Mouse (Mus musculus): ENCODE data around the gene Gjc2. TPM values are rescaled to one million over a fixed set of nuclear protein-coding genes. Genes with fewer than 3 reads are reported as not detected.

Gene Gjc2
- polyA plus RNA-seq, 1 experiment from 2014 or later, result 0.10 TPM

GRCm38 (mm10) chr11:59135051-59135820, 47.8 kb downstream of the Gjc2 start:
- no peak overlapping the region for H3K4me3 ChIP-seq (replicated peaks)
- H3K36me3 ChIP-seq (replicated peaks), result no peaks in the 10 kb centered on the region
- no peak overlapping the region for H3K4me2 ChIP-seq
- 8% methylated on average over 55 of the region's 55 CpGs for WGBS (ENCODE audit: insufficient replicate concordance)
- 0 out of 2 replicates have a peak, but pooled peaks cover 4% of the 10 kb centered on the region for H3K4me1 ChIP-seq (replicated peaks)
- no peaks in the 10 kb centered on the region for H3K9me3 ChIP-seq (replicated peaks)
- H3K9ac ChIP-seq, result no peak overlapping the region
- peaks cover 89% of the 10 kb centered on the region for H3K27me3 ChIP-seq
- no peak for ATAC-seq (ENCODE audit: insufficient read depth)
- no peak overlapping the region for H3K27ac ChIP-seq (replicated peaks)

GRCm38 (mm10) chr11:59134373-59134997, 48.5 kb downstream of the Gjc2 start:
- WGBS (ENCODE audit: insufficient replicate concordance), result 6% methylated on average over 34 of the region's 35 CpGs
- H3K4me1 ChIP-seq (replicated peaks), result 0 out of 2 replicates have a peak, but pooled peaks cover 4% of the 10 kb centered on the region
- no peak for ATAC-seq (ENCODE audit: insufficient read depth)
- no peak overlapping the region for H3K27ac ChIP-seq (replicated peaks)
- H3K36me3 ChIP-seq (replicated peaks), result no peaks in the 10 kb centered on the region
- peaks cover 90% of the 10 kb centered on the region for H3K27me3 ChIP-seq
- H3K9ac ChIP-seq, result no peak overlapping the region
- H3K4me3 ChIP-seq (replicated peaks), result no peak overlapping the region
- H3K4me2 ChIP-seq, result no peak overlapping the region
- H3K9me3 ChIP-seq (replicated peaks), result no peaks in the 10 kb centered on the region

- Histone ChIP-seq H3K27ac (replicated peaks) (no peak overlapping the region), H3K36me3 (replicated peaks) (no peaks in the 10 kb centered on the region), H3K4me2 (no peak overlapping the region), H3K9ac (no peak overlapping the region), H3K4me3 (replicated peaks) (no peak overlapping the region), H3K4me1 (replicated peaks) (0 out of 2 replicates have a peak, but pooled peaks cover 4% of the 10 kb centered on the region), H3K27me3 (peaks cover 66% of the 10 kb centered on the region), H3K9me3 (replicated peaks) (no peaks in the 10 kb centered on the region)
- WGBS (ENCODE audit: insufficient replicate concordance), result 63% methylated on average over 2 of the region's 3 CpGs
- no peak for ATAC-seq (ENCODE audit: insufficient read depth)
These were observed 50.9 kb downstream of the Gjc2 start for GRCm38 (mm10) chr11:59132065-59132464.

- Histone ChIP-seq H3K27me3 (peaks cover 60% of the 10 kb centered on the region), H3K9me3 (replicated peaks) (no peaks in the 10 kb centered on the region), H3K27ac (replicated peaks) (no peak overlapping the region), H3K4me2 (no peak overlapping the region), H3K36me3 (replicated peaks) (no peaks in the 10 kb centered on the region), H3K9ac (no peak overlapping the region), H3K4me1 (replicated peaks) (0 out of 2 replicates have a peak, but pooled peaks cover 4% of the 10 kb centered on the region), H3K4me3 (replicated peaks) (no peak overlapping the region)
- WGBS (ENCODE audit: insufficient replicate concordance), result 63% methylated on average over 18 of the region's 18 CpGs
- no peak for ATAC-seq (ENCODE audit: insufficient read depth)
These were observed 51.6 kb downstream of the Gjc2 start for GRCm38 (mm10) chr11:59131348-59131919.

- WGBS (ENCODE audit: insufficient replicate concordance), result 68% methylated on average over 9 of the region's 9 CpGs
- Histone ChIP-seq H3K9ac (no peak overlapping the region), H3K4me2 (no peak overlapping the region), H3K4me1 (replicated peaks) (0 out of 2 replicates have a peak, but pooled peaks cover 4% of the 10 kb centered on the region), H3K27me3 (peaks cover 53% of the 10 kb centered on the region), H3K36me3 (replicated peaks) (no peaks in the 10 kb centered on the region), H3K27ac (replicated peaks) (no peak overlapping the region), H3K4me3 (replicated peaks) (no peak overlapping the region), H3K9me3 (replicated peaks) (no peaks in the 10 kb centered on the region)
- no peak for ATAC-seq (ENCODE audit: insufficient read depth)
These were observed 52.2 kb downstream of the Gjc2 start for GRCm38 (mm10) chr11:59130782-59131181.

Other genes starting within 250 kb of the Gjc2 start
- 111 and 117 TPM in 2 replicates for gene Rnf187, start 244.3 kb downstream of the Gjc2 start, polyA plus RNA-seq (2015; fragmentation: Nextera tagmentation; extraction: Ambion mirVana)
- gene Hist3h2ba, start 234.3 kb downstream of the Gjc2 start, polyA plus RNA-seq (2015; fragmentation: Nextera tagmentation; extraction: Ambion mirVana), result 9.2 and 9.6 TPM in 2 replicates
- 16.1 and 16.4 TPM in 2 replicates for gene Hist3h2a, start 228.5 kb downstream of the Gjc2 start, polyA plus RNA-seq (2015; fragmentation: Nextera tagmentation; extraction: Ambion mirVana)
- 0.06 and 0.14 TPM in 2 replicates for gene Trim17, start 228.5 kb downstream of the Gjc2 start, polyA plus RNA-seq (2015; fragmentation: Nextera tagmentation; extraction: Ambion mirVana)
- 8.6 and 9.1 TPM in 2 replicates for gene Trim11, start 205.1 kb downstream of the Gjc2 start, polyA plus RNA-seq (2015; fragmentation: Nextera tagmentation; extraction: Ambion mirVana)
- 0.28 and 0.30 TPM in 2 replicates for gene Obscn, start 46.8 kb downstream of the Gjc2 start, polyA plus RNA-seq (2015; fragmentation: Nextera tagmentation; extraction: Ambion mirVana)
- 12.1 and 14.5 TPM in 2 replicates for gene Iba57, start 19.5 kb downstream of the Gjc2 start, polyA plus RNA-seq (2015; fragmentation: Nextera tagmentation; extraction: Ambion mirVana)
- 54.2 and 60.8 TPM in 2 replicates for gene Guk1, start 9.0 kb upstream of the Gjc2 start, polyA plus RNA-seq (2015; fragmentation: Nextera tagmentation; extraction: Ambion mirVana)
- 50.5 and 51.0 TPM in 2 replicates for gene Mrpl55, start 19.3 kb upstream of the Gjc2 start, polyA plus RNA-seq (2015; fragmentation: Nextera tagmentation; extraction: Ambion mirVana)
- 15.4 and 15.9 TPM in 2 replicates for gene 2310033P09Rik, start 25.1 kb upstream of the Gjc2 start, polyA plus RNA-seq (2015; fragmentation: Nextera tagmentation; extraction: Ambion mirVana)
- gene Arf1, start 45.1 kb upstream of the Gjc2 start, polyA plus RNA-seq (2015; fragmentation: Nextera tagmentation; extraction: Ambion mirVana), result 255 and 269 TPM in 2 replicates
- 0.03 TPM in 1 of 2 replicates, not detected in the other for gene Wnt3a, start 107.5 kb upstream of the Gjc2 start, polyA plus RNA-seq (2015; fragmentation: Nextera tagmentation; extraction: Ambion mirVana)
- 0.20 and 0.33 TPM in 2 replicates for gene Wnt9a, start 123.7 kb upstream of the Gjc2 start, polyA plus RNA-seq (2015; fragmentation: Nextera tagmentation; extraction: Ambion mirVana)
- gene Prss38, start 192.4 kb upstream of the Gjc2 start, polyA plus RNA-seq (2015; fragmentation: Nextera tagmentation; extraction: Ambion mirVana), result not detected in 2 replicates

Measured in liver, embryonic 15.5 days (tissue).